Mouse (Mus musculus): ENCODE measurements around the gene Mrpl12. TPM values are rescaled to one million over a fixed set of nuclear protein-coding genes. Genes with fewer than 3 reads are reported as not detected.

Gene Mrpl12
- polyA plus RNA-seq (2014; fragmentation: Nextera tagmentation; extraction: Ambion mirVana), result 161 and 162 TPM in 2 replicates

DNA sequence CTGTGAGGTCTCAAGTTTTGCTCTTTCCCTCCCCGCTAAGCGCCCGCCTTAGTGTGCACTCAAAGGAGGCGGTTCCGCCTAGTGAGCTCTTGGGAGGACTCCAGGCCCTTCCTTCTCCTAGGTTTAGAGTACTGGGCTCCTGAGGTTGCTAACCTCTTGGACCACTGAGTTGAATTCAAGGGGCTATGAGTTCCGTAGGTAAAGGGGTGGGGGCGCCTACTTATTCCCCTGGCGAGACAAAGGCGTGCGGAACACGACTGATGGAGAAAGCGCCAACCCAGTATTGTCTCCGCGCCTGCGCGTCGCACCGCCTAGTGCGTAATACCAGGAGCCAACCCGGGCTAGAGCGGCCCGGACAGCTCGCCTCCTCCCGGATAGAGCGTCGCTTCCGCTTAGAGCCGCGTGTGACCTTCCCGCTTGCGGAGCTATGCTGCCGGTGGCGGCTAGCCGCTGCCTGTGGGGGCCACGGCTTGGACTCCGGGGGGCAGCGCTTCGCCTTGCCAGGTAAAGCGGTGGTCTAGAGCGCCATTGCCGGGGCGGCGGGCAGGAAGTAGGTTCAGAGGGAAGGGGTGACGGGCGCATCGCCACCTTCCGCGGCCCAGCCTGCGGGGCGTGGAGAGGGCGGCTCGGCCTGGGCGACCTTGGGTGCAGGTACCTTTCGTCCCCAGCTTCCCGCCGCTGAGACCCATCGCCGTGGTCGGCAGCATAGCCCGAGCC lies at the start of gene Mrpl12:
TSS of gene Mrpl12 (plus strand) at position 349 of the 717 bp plus-strand sequence.
- Histone ChIP-seq H3K4me2 (ENCODE audit: low read depth, low read length) (peak within 1 kb of the TSS; percentile 76), H3K9ac (replicated peaks; ENCODE audit: low read length) (peak within 1 kb of the TSS; percentile 71), H3K36me3 (replicated peaks; ENCODE audit: control insufficient read depth, insufficient read depth, low read depth, low read length) (peaks cover 21% of the 10 kb centered on the region)

DNA sequence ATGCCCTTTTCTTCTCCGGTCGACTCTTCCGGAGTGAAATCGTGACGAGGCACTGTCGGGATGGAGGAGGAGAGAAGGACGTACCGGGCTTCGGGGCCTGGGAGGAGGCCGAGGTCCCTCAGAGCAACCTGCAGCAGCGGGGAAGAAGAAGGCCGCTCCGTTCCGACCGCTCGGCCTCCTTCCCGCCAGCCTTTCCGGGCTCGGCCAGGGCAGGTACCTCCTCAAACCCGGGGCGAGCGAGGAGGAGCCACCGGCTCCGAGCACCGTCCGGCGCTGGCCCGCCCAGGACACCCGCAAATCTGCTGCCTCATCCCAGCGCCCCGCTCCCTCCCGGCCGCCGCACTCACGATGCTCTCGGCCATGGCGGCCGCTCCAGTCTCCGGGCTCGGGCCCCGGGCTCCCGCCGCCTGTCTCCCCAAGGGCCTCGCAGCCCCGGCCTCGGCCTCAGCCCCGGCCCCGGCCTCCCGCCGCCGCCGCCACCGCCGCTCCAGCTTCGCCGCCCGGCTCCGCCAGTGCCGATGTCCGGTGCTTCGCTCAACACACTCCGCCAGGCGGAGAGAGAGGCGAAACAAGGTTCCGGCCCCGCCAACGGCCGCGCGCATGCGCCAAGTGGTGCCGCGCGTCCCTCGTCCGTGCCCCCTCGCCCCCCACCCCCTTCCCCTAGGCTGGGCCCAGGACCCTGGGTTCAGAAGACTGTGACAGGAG lies 47.1 kb upstream of the Mrpl12 start, which contains the start of gene Nploc4:
TSS of gene Nploc4 (minus strand) at position 557 of the 705 bp plus-strand sequence.
- peak within 1 kb of the TSS; percentile 99 for H3K4me3 ChIP-seq (ENCODE audit: low read depth, low read length)
- 0% methylated on average over 66 of the region's 77 CpGs for WGBS
- no peaks in the 10 kb centered on the region for H3K9me3 ChIP-seq (replicated peaks; ENCODE audit: control insufficient read depth, low read length)
- peaks cover 7% of the 10 kb centered on the region for H3K36me3 ChIP-seq (replicated peaks; ENCODE audit: control insufficient read depth, insufficient read depth, low read depth, low read length)
- H3K4me2 ChIP-seq (ENCODE audit: low read depth, low read length), result peak within 1 kb of the TSS; percentile 86
- peak within 1 kb of the TSS; percentile 65 for H3K27ac ChIP-seq (replicated peaks; ENCODE audit: low read depth, low read length)
- peak within 1 kb of the TSS; percentile 98 for H3K9ac ChIP-seq (replicated peaks; ENCODE audit: low read length)
- no peaks in the 10 kb centered on the region for H3K27me3 ChIP-seq (ENCODE audit: control insufficient read depth, insufficient read depth, low read length)
- peak; percentile 80 for ATAC-seq (replicated peaks; ENCODE audit: insufficient number of reproducible peaks, low FRiP score, low TSS enrichment, low read depth)
- no peaks in the 10 kb centered on the region for H3K4me1 ChIP-seq (ENCODE audit: control insufficient read depth, insufficient read depth, low read length)
- DNase-seq (ENCODE audit: low spot score), result peak; percentile 93

More for the DNA sequence above, at the start of gene Mrpl12:
- peak; percentile 98 for DNase-seq (ENCODE audit: low spot score)
- H3K4me3 ChIP-seq (ENCODE audit: low read depth, low read length), result peak within 1 kb of the TSS; percentile 85
- WGBS, result under 1% methylated on average over 60 of the region's 60 CpGs
- no peaks in the 10 kb centered on the region for H3K9me3 ChIP-seq (replicated peaks; ENCODE audit: control insufficient read depth, low read length)
- H3K4me1 ChIP-seq (ENCODE audit: control insufficient read depth, insufficient read depth, low read length), result 0 out of 2 replicates have a peak, but pooled peaks cover 4% of the 10 kb centered on the region
- H3K27me3 ChIP-seq (ENCODE audit: control insufficient read depth, insufficient read depth, low read length), result no peaks in the 10 kb centered on the region
- peak; percentile 92 for ATAC-seq (replicated peaks; ENCODE audit: insufficient number of reproducible peaks, low FRiP score, low TSS enrichment, low read depth)
- H3K27ac ChIP-seq (replicated peaks; ENCODE audit: low read depth, low read length), result peak within 1 kb of the TSS; percentile 65

DNA sequence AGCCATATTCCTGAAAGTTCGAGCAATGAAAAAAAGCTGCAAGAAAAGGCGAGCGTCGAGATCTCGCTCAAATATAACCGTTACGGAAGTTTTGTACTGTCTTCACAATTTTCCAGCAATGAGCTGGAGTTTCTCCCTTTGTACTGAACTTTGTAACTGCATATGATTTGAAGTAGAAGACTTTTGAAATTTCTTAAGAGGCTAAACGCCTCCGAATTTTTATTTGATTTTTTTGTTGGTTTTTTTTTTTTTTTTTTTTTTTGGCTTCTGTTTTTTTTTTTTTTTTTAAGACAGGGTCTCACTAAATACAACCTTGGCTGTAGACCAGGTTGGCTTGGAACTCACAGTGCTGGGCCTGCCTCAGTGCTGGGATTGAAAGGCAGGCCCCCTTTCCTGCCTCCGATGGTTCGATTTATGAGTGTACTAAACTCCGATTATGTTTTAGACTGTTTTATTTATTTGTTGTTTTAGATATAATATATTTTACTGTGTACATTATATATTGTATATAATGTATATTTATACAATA lies 46.5 kb upstream of the Mrpl12 start:
- 30% methylated on average over 12 of the region's 12 CpGs for WGBS
- H3K36me3 ChIP-seq (replicated peaks; ENCODE audit: control insufficient read depth, insufficient read depth, low read depth, low read length), result peaks cover 2% of the 10 kb centered on the region; the same call in 1 of the 2 replicates
- H3K9ac ChIP-seq (replicated peaks; ENCODE audit: low read length), result peak overlapping the region; percentile 98
- no peaks in the 10 kb centered on the region for H3K4me1 ChIP-seq (ENCODE audit: control insufficient read depth, insufficient read depth, low read length)
- H3K9me3 ChIP-seq (replicated peaks; ENCODE audit: control insufficient read depth, low read length), result no peaks in the 10 kb centered on the region
- peak overlapping the region; percentile 99 for H3K4me3 ChIP-seq (ENCODE audit: low read depth, low read length)
- H3K27me3 ChIP-seq (ENCODE audit: control insufficient read depth, insufficient read depth, low read length), result no peaks in the 10 kb centered on the region
- H3K4me2 ChIP-seq (ENCODE audit: low read depth, low read length), result peak overlapping the region; percentile 86
- ATAC-seq (replicated peaks; ENCODE audit: insufficient number of reproducible peaks, low FRiP score, low TSS enrichment, low read depth) (no peak), DNase-seq (ENCODE audit: low spot score) (no peak)
- H3K27ac ChIP-seq (replicated peaks; ENCODE audit: low read depth, low read length), result 0 out of 2 replicates have a peak overlapping the region, but pooled peaks have one; percentile 65

DNA sequence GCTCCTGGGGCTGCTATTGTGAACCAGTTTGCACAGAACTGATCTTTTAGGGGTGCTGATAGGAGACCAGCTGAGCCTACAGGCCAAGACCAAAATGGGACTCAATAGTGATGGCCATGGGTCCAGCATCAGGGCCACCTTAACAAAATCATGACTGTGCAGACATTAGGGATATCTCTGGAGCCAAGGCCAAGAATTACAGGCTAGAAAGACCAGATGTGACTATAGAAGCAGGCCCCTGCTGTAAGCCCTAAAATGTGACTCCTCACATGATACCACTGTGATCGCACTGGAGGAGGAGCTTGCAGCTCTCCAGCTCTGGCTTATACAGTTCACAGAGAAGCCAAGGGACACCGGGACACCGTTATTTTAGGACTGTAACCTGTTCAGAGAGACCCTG lies 42.1 kb upstream of the Mrpl12 start, which contains the start of gene Tspan10:
TSS of gene Tspan10 (plus strand) at position 301 of the 400 bp plus-strand sequence.
- Histone ChIP-seq H3K27ac (replicated peaks; ENCODE audit: low read depth, low read length) (no peak within 1 kb of the TSS), H3K9ac (replicated peaks; ENCODE audit: low read length) (no peak within 1 kb of the TSS), H3K36me3 (replicated peaks; ENCODE audit: control insufficient read depth, insufficient read depth, low read depth, low read length) (no peaks in the 10 kb centered on the region), H3K4me3 (ENCODE audit: low read depth, low read length) (no peak within 1 kb of the TSS), H3K4me1 (ENCODE audit: control insufficient read depth, insufficient read depth, low read length) (no peaks in the 10 kb centered on the region), H3K4me2 (ENCODE audit: low read depth, low read length) (no peak within 1 kb of the TSS), H3K27me3 (ENCODE audit: control insufficient read depth, insufficient read depth, low read length) (no peaks in the 10 kb centered on the region), H3K9me3 (replicated peaks; ENCODE audit: control insufficient read depth, low read length) (no peaks in the 10 kb centered on the region)
- DNase-seq (ENCODE audit: low spot score) (no peak), ATAC-seq (replicated peaks; ENCODE audit: insufficient number of reproducible peaks, low FRiP score, low TSS enrichment, low read depth) (no peak)
- WGBS, result 86% methylated on average over 3 of the region's 3 CpGs

DNA sequence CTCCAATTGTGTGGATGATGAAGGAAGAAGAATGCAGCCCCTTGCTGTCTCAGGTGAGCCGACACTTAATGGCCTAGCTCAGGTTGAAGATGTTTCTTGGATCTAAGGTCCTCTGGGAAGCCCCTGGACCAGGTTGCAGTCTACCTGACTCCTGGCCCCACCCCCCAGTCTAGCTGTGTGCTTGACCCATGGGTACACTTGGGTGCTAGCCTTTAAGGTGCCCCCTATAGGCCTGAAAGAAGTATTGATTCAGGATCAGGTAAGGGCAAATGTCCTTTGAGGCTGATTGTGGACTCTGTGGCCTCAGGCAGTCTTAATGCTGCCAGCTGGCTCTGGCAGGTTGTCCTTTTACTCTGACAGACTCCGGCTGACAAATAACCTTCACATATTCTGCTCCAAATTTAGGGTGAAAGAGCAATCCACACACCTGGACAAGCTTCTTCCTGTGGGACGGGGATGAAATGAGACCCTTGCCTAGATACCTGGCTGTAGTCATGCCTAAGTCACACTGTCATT lies 41.6 kb upstream of the Mrpl12 start:
- Histone ChIP-seq H3K4me3 (ENCODE audit: low read depth, low read length) (no peak overlapping the region), H3K9ac (replicated peaks; ENCODE audit: low read length) (no peak overlapping the region), H3K4me1 (ENCODE audit: control insufficient read depth, insufficient read depth, low read length) (no peaks in the 10 kb centered on the region), H3K27me3 (ENCODE audit: control insufficient read depth, insufficient read depth, low read length) (no peaks in the 10 kb centered on the region), H3K4me2 (ENCODE audit: low read depth, low read length) (no peak overlapping the region), H3K27ac (replicated peaks; ENCODE audit: low read depth, low read length) (no peak overlapping the region), H3K36me3 (replicated peaks; ENCODE audit: control insufficient read depth, insufficient read depth, low read depth, low read length) (no peaks in the 10 kb centered on the region), H3K9me3 (replicated peaks; ENCODE audit: control insufficient read depth, low read length) (no peaks in the 10 kb centered on the region)
- DNase-seq (ENCODE audit: low spot score) (no peak), ATAC-seq (replicated peaks; ENCODE audit: insufficient number of reproducible peaks, low FRiP score, low TSS enrichment, low read depth) (no peak)
- WGBS, result 85% methylated on average over 3 of the region's 3 CpGs

DNA sequence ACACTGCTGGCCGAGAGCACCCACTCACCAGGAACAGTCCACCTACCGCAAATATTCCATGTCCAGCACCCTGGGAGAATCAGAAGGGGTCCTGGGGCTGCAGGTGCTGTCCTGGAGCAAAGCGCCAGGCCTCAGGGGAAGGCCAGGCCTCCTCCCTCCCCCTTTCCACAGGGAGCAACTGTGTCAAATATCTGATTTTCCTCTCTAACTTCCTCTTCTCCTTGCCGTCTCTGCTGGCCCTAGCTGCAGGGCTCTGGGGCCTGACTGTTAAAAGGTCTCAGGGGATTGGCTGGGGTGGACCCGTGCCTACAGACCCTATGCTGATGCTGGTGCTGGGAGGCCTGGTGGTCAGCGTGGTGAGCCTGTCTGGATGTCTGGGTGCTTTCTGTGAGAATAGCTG lies 40.3 kb upstream of the Mrpl12 start:
- no peak overlapping the region for H3K4me3 ChIP-seq (ENCODE audit: low read depth, low read length)
- ATAC-seq (replicated peaks; ENCODE audit: insufficient number of reproducible peaks, low FRiP score, low TSS enrichment, low read depth), result no peak
- WGBS, result 63% methylated on average over 6 of the region's 6 CpGs
- no peak overlapping the region for H3K4me2 ChIP-seq (ENCODE audit: low read depth, low read length)
- no peaks in the 10 kb centered on the region for H3K9me3 ChIP-seq (replicated peaks; ENCODE audit: control insufficient read depth, low read length)
- H3K36me3 ChIP-seq (replicated peaks; ENCODE audit: control insufficient read depth, insufficient read depth, low read depth, low read length), result no peaks in the 10 kb centered on the region
- no peak overlapping the region for H3K27ac ChIP-seq (replicated peaks; ENCODE audit: low read depth, low read length)
- no peak for DNase-seq (ENCODE audit: low spot score)
- no peak overlapping the region for H3K9ac ChIP-seq (replicated peaks; ENCODE audit: low read length)
- no peaks in the 10 kb centered on the region for H3K4me1 ChIP-seq (ENCODE audit: control insufficient read depth, insufficient read depth, low read length)
- no peaks in the 10 kb centered on the region for H3K27me3 ChIP-seq (ENCODE audit: control insufficient read depth, insufficient read depth, low read length)

DNA sequence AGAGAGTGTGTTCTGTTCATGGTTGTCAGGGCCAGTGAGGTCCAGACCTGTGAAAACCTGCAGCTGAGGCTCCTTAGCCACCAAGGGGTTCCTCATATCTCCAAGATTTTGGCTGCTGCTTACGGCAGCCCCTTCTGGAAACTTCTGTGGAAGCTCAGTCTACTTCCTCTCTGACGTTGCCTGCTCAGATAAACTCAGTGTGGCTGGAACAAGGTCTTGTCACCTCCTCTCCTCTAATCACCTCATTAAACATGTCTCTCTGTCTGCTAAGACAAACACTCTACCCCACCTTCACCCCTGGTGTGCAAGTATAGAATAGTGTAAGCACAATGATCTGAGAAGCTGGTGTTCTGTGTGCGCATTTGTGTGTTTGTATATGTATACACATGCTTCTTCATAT lies 38.9 kb upstream of the Mrpl12 start:
- WGBS, result 79% methylated on average over 3 of the region's 3 CpGs
- H3K4me2 ChIP-seq (ENCODE audit: low read depth, low read length), result no peak overlapping the region
- DNase-seq (ENCODE audit: low spot score), result no peak
- no peaks in the 10 kb centered on the region for H3K4me1 ChIP-seq (ENCODE audit: control insufficient read depth, insufficient read depth, low read length)
- no peak for ATAC-seq (replicated peaks; ENCODE audit: insufficient number of reproducible peaks, low FRiP score, low TSS enrichment, low read depth)
- H3K36me3 ChIP-seq (replicated peaks; ENCODE audit: control insufficient read depth, insufficient read depth, low read depth, low read length), result no peaks in the 10 kb centered on the region
- H3K27me3 ChIP-seq (ENCODE audit: control insufficient read depth, insufficient read depth, low read length), result no peaks in the 10 kb centered on the region
- H3K9me3 ChIP-seq (replicated peaks; ENCODE audit: control insufficient read depth, low read length), result no peaks in the 10 kb centered on the region
- H3K9ac ChIP-seq (replicated peaks; ENCODE audit: low read length), result no peak overlapping the region; the same call in 1 of the 2 replicates
- no peak overlapping the region for H3K27ac ChIP-seq (replicated peaks; ENCODE audit: low read depth, low read length)
- H3K4me3 ChIP-seq (ENCODE audit: low read depth, low read length), result no peak overlapping the region

Measured in embryonic facial prominence, embryonic 11.5 days (tissue).